Mouse (Mus musculus) thymus, postnatal 14 days (tissue): ENCODE data around the gene Sdsl.

ENCODE experiments used
- DNase-seq: peaks from one replicate; pipeline ENCODE4 v3.0.0; 2021

Gene Sdsl

GRCm38 (mm10) chr5:120425711-120426110 lies 46.9 kb downstream of the Sdsl start:
- DNase-seq, result no peak

- no peak for DNase-seq
These were observed 48.0 kb downstream of the Sdsl start for GRCm38 (mm10) chr5:120424657-120425056.

- DNase-seq, result peak; percentile 78
These were observed 48.6 kb downstream of the Sdsl start for GRCm38 (mm10) chr5:120424039-120424438.

GRCm38 (mm10) chr5:120420106-120420505 lies 52.5 kb downstream of the Sdsl start:
- no peak for DNase-seq

- no peak for DNase-seq
These were observed 59.2 kb downstream of the Sdsl start for GRCm38 (mm10) chr5:120413436-120413835.

DNA sequence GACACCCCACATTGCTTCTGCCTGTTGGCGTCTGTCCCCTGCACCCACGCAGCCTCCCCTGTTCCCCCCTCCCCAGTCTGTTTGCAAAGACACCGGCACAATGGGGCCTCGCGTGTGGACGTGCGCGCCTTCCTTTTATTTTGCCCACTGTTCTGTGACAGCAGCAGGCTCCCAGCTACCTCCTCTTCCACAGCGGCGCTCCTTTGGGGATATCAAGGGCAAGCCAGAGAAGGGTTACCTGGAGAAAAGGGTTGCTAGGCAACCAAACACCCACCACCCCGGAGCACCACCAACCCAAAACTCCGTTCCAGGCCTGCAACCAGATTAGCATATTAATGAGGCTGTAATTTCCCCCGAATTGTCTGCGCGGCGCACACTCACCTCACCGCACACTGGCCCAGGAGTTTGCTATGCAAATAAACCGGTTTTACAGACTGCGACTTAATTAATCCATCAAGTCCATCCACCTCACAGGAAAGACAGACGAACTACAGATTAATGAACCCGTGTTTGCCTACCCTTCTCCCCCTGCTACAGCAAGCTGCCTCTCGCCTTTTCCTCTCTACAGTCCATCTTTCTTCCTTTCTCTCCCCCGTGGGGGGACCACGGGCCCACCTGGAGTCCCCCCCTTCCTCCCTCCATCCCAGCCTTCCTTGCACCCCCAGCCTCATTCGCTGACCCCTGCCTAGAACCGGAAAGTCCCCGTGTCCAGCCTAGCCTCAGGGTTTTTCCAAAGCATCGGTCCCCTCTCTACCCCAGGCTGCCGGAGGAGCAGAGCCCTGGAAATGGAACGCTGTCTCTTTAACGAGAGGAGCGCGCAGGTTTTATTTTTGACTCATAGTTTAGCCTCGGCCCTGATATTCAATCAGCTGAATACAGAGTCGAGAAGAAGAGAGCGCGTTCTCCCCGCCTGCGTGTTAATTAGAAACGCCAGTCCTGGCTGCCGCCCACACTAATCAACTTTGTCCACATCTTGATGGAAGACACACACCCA lies 62.9 kb downstream of the Sdsl start:
- no peak for DNase-seq

DNA sequence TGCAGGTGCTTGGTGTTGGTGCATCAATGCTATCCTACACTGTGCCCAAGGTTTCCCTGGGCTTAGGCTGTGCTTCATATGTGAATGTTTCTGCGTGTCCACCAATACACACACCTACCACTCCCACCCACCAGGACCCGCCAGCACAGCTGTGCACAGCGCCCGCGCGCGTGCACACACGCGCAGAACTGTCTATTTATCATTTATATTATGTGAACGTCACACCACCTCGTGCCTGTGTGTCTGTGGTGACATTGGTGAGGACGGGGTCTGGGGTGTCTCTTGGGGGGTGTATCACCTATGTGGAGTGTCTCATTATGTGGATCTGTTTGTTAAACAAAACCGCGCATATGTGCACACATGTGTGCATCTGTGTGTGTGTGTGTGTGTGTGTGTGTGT lies 63.7 kb downstream of the Sdsl start:
- no peak for DNase-seq
